Mouse (Mus musculus) gastrocnemius, postnatal 14 days (tissue): Measurements from ENCODE around the gene Mctp2. TPM values are rescaled to one million over a fixed set of nuclear protein-coding genes. Genes with fewer than 3 reads are reported as not detected.

Source experiments
- DNase-seq: peaks from one replicate; pipeline ENCODE4 v3.0.0; 2021; ENCODE audit warnings: mixed read lengths
- intact Hi-C: fragments of 180-260 bp; cut with DNase I; formaldehyde crosslinking; loops from one replicate; pipeline ENCODE4 v1.15.1; 2025; ENCODE audit warnings: low total_unique reads
- total RNA-seq, 2 experiments: library from RNA; stranded (reverse); gene quantifications; 2 replicates each; pipeline ENCODE4 v1.2.3; 2021

Gene Mctp2
- total RNA-seq, 2 experiments from 2014 or later = 0.10 to 0.55 TPM

DNA sequence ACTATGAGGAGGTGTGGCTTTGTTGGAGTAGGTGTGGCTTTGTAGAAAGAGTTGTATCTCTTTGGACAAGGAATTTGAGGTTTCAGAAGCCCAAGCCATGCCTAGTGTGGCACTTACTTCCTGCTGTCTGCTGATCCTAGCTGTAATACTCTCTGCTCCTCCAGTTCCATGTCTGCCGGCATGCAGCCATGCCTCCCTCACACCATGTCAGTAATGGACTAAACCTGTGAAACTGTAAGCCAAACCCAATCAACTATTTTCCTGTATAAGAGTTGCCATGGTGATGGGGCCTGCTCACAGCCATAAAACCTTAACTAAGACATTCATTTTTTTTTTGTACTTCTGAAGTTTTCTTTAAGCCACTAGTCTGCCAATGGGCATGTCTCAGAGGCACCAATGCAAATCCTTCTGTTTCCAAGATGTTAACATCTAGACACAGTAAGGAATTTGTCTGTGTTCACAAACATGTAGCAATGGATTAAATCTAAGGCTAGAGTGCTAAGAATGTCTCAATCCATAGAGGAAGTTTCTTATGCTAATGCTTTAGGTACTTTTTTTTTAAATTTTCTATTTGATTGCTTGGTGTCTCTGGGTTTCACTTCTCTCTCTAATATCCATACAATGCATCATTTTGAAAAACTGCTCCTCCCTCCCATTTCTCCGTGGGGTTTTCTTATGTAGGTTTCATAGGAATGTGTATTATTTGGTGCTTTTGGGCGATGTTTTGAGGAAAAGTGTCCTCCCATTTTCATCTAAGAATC is 197.6 kb downstream of the Mctp2 start:
- intact Hi-C loops = no loop called here
- no peak for DNase-seq

DNA sequence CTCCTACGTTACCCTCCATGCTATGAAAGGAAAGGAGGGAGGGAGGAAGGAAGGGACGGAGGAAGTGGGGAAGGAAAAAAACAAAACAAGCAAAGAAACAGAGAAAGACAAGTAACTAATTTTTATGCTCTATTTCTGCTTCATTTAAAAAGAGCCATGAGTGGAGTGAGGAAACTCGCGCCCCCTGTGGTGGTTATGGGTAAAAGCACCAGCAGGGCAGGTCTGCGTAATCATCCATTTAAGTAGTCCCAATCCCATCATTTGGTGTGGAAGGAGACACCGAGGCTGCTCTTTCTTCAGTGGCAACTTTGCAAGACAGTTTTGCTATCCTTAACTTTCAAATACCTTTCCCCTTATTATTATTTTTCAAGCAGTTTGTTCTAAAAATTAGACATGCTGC is 202.2 kb downstream of the Mctp2 start:
- intact Hi-C loops = no loop called here
- no peak for DNase-seq

DNA sequence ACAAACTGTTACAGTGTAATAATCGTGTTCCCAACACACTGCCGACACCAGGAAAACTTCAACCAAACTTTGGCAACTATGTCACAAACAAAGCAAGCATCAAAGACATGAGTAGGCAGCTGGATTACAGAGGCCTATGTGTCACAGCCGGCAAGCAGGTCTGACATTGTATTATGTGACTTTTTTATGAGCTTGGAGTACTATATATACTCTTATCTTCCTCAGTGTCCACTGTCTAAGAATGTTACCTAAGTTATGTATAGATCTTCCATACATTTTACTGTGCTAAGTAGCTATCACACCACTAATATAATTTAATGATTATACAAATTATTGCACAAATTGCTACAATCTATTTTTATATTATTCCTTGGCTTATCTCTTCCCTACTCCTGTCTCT is 202.8 kb downstream of the Mctp2 start:
- DNase-seq = no peak
- intact Hi-C loops = no loop called here

DNA sequence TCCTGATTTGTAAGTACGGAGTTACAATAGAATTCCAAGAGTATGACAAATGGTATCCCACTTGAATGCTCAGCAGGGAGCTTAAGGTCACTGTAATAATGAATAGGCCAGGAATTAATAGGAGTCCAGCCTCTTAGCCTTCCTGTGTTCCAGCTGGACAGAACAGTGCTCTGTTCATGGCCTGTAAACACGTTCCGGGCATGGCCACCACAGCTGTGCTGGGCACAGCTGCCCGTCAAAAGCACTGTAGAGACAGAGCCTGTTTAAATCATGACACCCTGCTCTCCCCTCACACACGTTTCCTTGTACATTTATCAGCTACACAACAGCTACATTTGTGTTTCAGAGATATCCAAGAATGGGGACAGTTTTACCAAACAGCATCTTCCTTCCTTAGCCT is 205.7 kb downstream of the Mctp2 start:
- intact Hi-C loops = no loop called here
- no peak for DNase-seq

DNA sequence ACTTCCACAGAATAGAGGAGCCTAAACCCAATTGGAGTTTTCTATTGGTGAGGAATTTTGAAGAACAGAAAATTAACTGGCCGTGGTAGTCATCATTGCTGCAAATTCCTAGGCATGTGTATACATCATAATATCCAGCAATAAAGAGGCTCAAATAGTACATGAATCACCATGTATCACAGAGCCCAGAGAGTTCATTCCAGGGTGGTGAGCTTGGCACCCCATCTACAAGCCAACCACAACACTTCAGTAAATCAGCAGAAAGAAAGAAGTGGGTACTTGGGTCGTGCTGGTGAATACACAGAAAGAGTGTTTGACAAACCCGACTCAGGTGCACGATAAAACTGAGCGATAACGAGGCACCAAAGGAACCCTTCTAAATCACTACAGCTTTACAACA is 207.8 kb downstream of the Mctp2 start:
- intact Hi-C loops = no loop called here
- no peak for DNase-seq

DNA sequence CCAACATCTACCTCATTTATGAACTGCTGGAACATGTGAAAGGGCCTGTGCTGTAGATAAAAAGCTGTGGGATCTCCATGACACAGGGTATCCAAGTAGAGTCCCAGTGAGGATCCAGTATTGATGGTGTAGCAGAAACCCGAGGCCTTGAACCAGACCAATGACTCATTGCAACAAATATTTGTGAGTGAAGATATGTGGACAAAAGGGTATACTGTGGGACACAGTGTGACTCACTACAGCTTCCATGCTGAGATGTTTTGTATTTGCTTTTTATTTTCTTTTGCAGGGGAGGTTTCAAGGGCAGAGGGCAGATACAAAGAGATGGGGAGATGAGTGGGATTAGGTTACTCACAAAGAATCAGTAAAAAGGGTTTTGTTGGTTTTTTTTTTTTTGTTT is 209.4 kb downstream of the Mctp2 start:
- no peak for DNase-seq
- intact Hi-C loops = no loop called here

DNA sequence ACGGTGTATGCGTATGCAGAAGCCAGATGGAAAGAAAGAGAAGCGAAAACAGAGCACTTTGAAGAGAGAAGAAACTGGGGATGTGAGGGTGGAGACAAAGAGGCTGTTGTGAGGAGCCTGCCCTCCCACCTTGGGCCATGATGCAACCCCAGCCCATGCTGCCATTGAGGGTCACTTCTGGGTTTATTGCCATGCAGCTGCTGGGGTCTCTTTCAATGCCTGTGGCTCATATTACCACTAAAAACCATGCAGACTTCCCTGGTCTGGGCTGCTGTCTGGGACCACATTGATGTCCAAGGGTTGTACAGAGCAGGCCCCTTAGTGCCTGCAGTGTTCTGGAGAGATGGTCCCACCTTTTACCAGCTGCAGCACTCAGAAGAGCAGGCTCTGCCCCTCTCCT is 210.0 kb downstream of the Mctp2 start:
- intact Hi-C loops = no loop called here
- no peak for DNase-seq

DNA sequence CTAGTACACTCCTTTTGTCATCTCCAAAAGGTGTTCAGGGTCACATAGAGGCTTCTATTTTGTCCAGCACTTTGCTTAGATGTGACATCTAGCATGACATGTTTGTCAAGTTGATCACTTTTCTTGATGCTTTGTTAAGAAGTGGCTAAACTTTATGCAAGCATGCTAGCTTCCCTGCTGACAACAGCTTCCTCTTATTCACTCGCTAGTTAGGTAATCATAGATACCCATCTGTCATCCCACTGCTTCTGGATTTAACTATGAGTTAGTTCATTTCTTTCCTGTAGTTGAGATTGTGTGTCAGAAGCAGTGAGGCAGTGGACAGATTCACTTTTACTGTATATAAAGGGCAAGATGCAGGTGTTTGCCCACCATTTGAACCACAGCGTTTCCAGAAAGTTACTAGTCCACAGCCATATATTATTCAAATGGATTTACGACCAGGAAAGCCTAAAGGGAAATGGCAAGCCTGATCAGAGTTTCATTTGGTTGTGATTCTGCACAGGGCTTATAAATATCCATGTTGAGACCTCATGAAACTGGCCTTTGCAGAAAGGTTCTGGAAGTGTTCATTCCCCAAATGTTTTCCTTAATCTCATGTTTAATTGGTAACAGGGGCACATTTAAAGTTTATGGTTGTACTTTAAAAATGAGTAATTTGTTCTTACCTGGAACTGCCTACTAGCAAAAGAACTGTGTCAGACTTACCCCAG is 216.8 kb downstream of the Mctp2 start:
- DNase-seq = no peak
- intact Hi-C loops = no loop called here

DNA sequence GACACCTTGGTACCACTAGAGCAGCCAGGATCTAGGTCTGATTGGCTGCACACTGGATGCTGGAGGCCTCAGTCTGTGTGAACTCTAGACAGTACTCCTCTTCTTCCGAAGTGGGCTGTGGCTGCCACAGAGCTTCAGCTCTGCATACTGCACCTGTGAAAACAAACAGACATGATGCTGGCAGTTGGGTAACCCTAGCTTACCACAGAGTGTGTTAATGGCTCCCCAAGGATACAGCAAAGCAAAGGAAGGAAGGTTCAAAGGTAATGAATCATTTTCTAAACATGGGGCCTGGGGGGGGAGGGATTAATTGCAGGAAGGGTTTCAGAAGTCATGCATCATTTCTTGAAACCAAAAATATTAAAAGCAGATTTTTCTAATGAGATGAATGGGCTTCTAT is 225.7 kb downstream of the Mctp2 start:
- intact Hi-C loops = no loop called here
- no peak for DNase-seq

DNA sequence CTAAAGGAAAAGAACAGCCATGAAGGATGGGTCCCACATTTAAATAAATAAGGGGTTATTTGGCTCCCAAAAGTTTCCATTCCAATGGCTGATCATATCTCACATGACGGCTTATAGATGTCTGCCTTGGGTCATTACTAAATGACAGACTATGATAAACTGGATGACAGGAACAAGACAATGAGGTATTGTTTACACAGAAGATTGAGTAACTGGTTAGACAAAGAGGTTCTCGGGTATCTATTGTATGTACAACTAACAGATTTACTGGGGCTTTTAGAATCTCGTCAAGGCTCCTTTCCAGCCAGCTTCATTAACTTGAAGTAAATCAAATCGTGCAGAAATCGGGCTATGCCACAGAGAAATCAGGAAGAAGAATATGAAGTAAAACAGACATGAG is 227.5 kb downstream of the Mctp2 start:
- DNase-seq = no peak
- intact Hi-C loops = no loop called here

DNA sequence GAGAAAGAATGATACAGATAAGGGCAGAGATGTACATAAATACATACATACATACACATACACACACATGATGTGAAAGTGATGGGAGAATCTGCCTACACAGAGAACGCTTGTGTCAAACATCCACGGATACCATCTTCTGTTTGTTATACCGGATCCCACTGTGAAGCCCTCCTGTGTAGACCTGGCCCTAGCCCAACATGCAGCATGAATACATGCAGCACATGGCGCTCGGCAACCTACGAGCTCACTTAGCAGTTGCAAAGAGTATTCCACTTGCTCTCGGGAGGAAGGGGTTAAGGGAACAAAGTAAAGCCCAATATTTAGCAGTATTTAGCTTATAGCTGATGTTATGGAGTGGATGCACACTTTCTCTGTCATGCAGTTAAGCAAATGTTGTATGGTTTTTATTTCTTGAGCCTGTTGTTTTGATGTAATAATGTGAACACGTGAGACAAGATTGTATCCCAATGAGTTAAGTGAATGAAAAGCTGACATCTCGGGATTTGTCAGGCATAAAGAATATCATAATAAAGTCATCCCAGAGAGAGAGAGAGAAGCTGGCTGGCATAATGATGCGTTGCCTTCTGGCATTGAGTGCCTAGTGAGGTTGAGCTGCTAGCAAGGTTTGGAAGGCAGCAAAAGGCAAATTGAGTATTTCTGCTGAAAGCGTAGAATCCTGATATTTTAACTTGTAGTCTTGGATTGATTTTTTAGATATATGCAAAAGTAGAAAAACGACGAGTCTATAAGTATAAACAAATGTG is 234.8 kb downstream of the Mctp2 start:
- intact Hi-C loops = no loop called here
- no peak for DNase-seq

DNA sequence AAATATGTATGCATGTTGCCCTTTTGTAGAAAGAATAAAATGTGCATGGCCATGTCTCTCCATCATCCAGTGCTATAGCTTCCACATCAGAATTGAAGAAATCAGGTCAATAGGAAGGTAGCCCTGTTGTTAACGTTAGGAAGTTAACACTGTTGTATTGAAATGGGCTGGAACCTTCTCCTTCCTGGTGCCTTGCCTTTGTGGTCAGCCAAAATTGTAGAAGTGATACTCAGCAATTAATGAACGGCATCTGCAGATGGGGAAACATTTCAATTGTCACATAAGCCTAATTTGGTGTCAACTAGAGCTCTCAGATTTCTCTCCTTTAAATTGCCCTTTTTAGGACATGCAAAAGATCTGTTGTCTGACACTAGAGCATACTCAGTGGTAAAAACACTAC is 238.0 kb downstream of the Mctp2 start:
- intact Hi-C loops = no loop called here
- no peak for DNase-seq

DNA sequence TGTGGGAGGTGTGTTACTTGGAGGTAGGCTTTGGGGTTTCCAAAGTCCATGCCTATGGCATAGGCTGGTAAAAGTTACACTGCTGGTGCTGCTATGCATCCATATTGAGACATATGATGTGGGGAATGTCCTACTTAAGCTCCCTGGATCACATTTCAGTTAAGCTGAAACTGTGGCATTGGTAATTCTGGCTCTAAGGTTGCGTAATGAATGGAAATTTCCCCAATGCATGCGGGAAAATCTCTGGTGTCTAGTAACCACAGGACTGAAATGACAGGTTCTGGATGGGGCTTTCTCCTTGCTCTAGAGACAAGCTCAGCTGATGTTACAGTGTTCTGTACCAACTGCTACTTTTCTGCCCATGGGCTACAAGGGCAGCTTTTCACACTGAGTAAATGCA is 240.1 kb downstream of the Mctp2 start:
- no peak for DNase-seq
- intact Hi-C loops = no loop called here

DNA sequence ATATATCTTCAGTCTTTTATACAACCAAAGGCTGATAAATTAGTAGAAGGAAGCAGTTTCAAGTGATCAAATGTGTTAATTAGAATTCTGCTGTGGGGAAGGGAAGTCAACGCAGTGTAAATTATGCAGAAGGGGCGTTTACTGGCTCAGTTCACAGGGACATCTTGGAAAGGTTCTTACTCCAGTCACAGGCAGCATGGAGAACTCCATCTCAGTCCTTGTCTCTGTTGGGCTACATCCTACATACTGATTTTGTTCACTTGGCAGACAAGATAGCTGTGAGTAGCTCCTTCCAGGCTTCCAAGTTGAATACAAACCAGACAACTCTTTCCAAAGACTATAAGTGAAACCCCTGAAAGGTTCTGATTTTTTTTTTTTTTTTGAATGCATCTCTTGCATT is 254.6 kb downstream of the Mctp2 start:
- no peak for DNase-seq
- intact Hi-C loops = no loop called here

DNA sequence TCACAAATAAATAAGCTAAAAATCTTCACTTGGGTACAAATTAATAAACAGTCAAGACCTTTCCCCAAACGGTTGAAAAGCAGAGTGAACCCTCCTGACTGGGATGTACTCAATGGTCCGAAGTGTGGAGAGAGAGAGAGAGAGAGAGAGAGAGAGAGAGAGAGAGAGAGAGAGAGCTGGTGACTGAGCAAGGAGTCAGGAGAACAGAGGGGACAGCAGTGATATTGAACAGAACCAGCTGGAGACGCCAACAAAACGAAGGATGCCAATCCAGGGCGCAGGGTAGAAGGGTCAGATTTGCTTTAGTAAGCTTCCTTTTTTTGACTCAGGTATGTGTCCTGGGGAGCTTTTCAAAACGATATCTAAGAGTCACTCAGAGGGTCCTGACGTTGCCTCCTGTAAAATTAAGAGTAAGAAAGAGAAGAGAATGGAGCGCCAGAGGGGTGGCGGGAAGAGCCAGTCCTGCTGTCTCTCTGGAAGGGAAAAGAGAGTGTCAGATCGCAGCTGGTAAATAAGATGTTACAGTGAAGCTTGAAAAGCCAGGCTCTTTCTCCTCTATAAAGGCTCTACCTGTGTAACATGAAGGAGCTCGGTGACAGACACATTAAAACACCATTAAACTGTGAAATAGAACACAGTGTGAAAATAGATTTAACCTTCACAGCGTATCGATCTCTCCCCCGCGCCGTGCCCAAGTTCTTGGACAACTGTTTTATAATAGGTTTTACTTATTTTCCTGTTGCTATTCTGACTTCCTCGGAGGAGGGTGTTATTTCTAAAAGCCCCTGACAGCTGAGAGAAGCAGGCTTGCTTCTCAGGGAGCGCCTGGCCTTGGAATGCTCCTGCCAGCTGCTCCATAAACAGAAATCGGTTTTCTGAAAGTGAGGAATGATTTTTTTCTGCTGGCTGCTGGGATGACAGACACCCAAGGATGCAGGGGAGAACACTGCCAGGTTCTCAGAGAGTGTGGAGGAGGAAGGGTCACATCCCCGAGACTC is 258.5 kb downstream of the Mctp2 start:
- DNase-seq = no peak
- intact Hi-C loops = no loop called here
